Mouse (Mus musculus) retina, postnatal 1 day (tissue): ENCODE data around the gene Zfp612.

Experiments used
- DNase-seq: peaks from one replicate; pipeline ENCODE4 v3.0.0-alpha.2; 2012

Gene Zfp612

DNA sequence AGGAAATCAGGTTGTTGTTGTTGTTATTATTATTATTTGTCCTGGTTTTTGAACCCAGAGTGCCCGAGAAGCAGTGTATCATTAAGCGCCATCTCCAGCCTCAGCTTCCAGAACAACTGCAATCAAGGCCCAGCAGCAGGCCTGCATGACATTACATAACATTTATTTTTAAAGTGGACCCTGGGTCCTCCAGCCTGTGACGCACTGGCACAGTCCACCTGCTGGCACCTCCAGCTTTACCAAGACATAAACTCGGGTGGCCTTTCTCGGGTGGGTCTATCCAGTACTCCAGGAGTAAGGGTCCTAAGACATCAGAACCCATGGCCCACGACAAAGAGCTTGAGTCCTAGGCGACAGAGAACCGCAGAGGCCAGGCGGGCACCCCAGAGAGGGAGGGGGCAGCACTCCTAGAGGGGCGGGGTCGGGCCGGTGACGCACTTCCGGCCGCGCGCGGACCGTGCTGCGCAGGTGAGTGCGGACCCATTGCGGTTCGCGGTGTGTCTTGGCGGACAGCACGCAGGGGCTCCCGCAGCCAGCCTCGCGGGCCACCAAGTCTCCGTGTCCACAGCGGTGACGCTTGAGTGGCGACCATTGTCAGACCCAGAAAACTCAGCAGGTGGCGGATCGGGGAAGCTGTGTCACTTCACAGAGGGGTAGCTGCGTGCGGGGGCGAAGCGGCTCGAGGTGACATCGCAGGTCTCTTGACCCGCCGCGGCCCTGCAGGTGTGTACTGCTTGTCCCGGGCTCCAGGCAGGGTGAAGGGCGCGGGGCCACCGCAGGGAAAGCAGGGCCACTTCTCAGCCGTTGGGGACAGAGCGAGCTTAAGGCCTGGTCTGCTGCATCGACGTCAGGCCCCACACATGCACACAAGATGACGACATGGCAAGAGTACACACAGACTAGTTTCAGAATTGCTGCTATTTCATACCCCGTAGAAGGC is at the start of gene Zfp612:
Gene Zfp612 (plus strand): TSS at position 465 of the 940 bp plus-strand sequence.
- peak; percentile 81 for DNase-seq

DNA sequence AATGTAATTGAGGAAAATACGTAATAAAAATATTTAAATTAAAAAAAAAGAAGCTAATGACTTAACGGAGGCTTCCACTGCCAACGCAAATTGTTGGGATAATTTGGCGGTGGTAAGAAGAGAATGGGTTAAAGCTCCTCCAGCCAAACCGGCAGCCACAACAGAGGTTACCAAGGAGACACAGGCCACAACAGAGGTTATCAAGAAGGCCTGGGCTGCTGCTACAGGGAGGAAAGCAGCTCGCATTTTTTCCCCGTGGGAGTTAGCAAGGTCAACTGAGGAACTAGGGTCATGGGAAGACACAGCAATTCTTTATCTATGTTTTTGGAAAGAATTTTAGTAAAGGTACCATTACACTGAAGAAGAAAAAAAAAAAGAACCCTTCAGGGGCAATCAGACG is 45.8 kb upstream of the Zfp612 start:
- peak; percentile 49 for DNase-seq

DNA sequence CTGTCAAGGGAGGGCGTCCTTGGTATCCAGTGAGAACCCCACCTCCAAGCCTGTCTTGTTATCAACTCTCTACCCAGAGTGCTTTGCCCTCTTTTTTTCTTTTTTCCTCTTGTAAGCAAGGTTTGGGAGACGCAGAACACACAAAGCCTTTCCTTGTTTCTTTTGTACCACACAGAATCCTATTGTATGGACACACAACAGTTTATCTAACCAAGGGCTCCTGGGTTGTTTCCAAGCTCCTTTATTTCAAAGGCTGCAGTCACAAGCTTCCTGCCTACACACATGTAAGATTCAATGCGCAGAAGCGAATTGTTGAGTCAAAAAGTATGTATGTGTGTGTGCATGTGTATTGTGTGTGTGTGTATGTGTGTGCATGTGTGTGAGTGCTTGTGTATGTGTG is 45.2 kb upstream of the Zfp612 start:
- peak; percentile 17 for DNase-seq

DNA sequence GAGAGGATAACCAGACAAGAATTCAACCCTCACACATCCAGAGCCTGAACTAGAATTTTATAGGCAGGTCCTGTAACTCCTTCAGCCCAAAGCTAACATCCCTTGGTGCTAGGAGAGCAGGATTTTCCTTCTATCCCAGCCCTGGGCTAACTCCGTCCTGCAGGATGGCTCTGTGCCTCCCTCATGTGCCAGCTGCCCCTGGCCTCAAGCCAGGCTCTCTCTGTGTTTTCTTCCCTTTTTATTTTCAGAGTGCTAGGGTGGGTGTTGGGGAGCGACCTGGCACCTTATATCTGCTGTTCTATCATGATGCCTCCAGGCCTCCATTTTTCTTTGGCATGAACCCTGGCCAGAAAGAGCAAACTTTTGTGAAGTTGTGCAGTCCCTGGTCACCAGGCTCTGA is 43.4 kb upstream of the Zfp612 start:
- no peak for DNase-seq

DNA sequence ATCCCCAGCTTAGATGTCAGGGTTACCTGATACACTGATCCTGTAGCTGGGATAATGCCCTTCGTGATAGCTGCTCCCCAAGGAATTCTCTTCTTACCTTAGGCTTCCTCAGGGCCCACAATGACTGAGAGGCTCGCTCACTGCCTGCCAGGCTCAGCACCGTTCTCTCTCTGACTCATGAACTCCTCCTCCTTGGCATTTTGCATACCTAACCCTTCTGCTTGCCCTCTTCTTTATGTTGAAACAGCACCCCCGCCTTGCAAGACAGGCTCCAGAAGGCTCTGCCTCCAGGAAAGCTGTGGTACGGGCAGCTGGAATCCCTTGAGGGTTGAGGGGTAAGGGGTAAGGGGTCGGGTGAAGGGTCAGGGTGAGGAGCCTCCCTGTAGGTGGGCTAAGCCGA is 40.3 kb upstream of the Zfp612 start:
- no peak for DNase-seq

DNA sequence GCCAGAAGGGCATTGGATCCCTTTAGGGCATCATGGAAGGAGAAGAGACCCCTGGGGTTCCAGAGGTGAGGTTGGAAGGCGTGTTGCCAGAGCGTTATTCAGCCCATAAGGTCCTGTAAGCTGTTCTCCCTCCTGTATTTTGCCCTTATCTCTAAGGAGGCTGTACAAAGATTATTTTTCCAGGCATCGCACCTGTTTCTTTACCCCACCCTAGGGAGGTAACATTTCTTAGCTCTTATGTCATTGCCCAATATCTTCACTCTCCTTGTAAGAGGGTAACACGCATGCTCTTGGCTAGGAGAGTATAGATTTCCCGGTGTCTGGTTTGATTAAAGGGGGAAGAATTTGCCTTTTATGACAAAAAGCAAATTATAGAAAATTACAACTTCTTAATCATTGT is 39.9 kb upstream of the Zfp612 start, which contains the start of gene Chst4:
Gene Chst4 (minus strand): TSS at position 82 of the 400 bp plus-strand sequence.
- no peak for DNase-seq

DNA sequence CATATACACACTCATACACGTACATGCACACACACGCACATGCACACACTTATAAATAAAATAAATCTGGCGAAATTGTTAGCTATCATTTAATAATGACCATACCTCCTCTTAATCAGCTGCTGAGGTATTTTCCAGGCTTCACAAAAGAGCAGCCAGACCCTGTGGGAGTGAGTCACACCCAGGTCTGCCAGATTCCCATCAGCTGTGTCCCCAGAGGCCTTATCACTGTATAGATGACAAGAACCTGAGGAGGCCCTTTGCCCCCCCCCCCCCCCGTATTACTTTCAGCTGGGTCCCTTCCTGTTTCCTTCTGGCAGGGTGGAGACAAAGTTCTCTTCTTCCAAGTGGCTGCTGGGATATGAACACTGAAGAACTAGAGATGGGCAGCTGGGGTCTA is 39.0 kb upstream of the Zfp612 start:
- DNase-seq, result no peak

DNA sequence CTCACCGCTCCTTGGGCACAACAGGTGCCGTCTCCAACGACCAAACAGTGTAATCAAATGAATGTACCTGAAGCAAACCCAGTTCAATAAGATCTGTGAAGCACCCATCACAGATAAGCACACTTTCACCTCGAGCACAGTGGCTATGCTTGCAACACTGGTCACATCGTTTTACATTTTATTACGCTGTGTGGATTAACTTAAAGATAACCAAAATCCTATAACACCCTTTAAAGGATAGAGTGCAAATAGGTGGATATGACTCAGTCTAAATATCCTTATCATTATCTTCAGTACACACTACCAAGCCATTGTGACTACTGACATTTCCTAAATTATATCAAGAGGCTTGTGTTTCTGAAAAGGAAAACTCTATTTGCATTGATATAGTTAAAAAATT is 28.3 kb upstream of the Zfp612 start:
- no peak for DNase-seq

DNA sequence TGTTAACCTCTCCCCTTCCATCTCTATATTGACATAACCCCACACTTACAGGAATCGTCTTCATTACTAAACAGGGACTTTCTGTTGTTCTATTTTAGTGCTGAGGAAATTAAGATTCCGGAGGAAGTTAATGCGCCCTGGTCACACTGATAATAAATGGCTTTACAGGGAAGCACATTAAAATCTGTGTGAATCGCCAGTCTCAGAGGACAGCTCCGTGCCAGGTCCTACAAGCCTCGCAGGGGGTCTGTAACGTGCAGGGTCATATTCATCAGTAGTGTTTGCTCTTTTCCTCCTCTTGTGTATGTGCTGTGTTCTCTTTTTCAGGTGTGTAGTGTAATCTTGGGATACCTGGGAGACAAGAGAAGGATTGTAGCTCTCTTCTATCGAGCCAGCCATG is 21.3 kb upstream of the Zfp612 start:
- DNase-seq, result no peak

DNA sequence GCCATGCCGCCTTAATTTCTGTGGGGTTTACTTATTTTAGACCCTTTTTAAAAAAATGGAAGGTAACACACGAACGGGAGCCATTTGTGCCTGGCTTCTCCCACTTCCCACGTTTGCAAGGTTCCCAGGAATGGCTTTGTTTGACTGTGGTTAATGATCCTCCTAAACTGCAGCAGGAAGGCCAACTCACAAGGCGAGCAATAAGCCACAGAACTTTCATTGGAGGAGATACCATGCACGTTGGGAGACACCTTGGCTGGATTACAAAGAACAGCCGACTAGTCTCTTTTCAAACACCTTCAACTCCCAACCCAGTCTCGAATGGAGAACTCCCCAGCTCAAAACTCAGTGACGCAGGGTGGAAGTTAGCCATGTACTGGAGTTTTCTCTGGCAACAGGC is 15.4 kb upstream of the Zfp612 start:
- no peak for DNase-seq

DNA sequence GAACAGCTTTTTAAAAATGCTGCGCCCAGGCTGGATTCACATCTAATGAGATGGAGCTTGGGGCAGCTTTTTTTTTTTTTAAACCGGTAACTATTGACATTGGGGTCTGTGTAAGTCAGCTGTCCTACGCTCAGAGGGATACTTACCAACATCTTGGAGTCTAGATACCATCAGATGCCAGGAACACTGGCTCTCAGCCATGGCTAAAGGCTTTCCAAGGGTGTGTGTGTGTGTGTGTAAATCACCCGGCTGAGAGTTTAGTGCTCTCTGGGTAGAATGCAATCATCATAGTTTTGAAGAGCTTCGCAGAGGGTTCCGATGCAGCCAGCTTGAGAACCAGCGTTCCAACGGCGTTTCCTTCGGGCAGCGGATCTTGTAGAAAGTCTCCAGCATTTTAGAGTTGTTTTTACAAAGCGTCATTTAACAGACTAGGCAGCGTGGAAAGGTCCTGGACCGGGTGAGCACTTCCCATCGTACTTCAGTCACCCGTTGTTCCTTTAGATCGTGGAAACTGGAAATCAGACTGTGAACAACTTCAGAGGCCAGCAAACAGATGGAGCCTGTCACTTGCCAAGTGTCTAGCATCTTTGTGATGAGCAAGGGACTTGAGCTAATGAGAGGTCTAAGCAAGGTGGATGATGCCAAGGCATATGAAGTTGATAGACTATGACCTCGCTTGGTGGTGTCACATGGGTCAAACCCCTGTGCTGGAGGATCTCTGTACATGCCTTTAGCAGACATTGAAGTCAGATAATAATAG is 14.8 kb upstream of the Zfp612 start:
- DNase-seq, result no peak

DNA sequence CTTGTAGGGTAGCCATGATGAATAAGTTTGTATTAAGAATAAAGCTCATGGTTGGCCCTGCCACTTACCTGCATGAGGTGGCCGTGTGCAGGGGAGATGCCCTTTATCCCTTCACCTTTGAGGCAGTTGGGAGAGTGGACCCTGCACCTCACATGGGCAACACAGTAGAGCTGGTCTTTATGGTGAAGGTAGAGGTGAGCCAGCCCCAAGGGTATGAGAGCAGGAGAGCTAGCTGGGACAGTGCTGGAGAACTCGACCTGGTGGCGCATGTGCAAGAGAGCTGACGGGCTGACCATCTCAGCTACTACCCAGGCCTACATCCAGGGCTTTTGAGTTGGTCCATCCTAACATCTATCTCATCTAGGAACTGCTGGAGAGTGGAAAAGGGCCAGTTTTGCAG is 13.9 kb upstream of the Zfp612 start:
- no peak for DNase-seq

DNA sequence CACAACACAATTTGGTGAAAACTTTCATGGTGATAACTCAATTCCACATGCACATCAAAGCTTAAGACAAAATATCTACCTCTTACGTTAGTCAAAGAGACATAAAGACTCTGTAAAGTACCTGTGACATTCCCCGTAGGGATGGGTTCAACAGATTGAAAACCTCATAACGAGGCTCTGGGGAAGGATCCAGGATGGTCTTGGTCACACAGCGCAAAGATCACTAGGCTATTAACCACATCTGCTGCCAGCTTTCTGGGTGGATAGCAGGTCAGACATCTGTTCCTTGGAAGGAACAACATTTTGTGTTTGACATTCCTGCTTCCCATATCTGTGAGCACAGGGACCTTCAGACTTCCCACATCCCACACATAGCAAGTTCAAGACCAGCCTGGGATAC is 9.8 kb upstream of the Zfp612 start:
- DNase-seq, result no peak

DNA sequence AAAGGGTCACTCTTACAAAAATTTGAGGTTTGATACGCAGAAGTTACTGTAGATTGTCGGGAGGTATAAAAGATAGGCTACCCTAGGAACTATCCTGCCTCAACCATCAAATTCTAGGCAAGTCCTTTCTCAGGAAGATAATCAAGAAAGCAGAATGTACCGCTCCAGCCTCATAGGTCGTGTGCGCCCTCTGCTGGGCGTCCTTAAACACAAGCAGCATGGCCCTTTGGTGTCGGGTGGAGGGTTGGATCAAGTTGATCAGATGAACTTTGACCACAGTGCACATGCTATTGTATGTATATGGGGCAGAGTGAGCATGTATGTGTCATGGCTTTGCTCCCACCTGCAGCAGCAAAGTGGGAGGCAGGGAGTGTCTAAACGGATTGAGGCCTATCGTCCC is 7.9 kb upstream of the Zfp612 start:
- DNase-seq, result peak; percentile 80

DNA sequence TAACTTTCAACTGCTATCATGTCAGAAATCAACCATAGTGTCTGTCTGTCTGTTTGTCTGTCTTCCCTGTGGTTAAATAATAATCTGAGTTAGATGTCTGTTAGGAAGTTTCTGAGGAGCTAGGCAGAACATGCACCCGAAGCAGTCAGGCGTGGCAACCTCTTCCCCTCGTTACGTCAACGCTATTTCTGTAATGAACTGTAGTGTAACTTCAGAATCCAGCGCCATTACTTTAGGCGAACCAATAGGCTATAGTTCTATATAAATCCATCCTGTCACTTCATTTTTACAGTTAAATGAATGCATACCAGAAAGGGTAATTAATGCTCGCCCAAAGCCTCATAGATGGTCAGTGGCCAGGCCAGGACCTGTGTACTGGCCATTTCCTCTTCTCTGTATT is 5.0 kb upstream of the Zfp612 start:
- DNase-seq, result no peak

DNA sequence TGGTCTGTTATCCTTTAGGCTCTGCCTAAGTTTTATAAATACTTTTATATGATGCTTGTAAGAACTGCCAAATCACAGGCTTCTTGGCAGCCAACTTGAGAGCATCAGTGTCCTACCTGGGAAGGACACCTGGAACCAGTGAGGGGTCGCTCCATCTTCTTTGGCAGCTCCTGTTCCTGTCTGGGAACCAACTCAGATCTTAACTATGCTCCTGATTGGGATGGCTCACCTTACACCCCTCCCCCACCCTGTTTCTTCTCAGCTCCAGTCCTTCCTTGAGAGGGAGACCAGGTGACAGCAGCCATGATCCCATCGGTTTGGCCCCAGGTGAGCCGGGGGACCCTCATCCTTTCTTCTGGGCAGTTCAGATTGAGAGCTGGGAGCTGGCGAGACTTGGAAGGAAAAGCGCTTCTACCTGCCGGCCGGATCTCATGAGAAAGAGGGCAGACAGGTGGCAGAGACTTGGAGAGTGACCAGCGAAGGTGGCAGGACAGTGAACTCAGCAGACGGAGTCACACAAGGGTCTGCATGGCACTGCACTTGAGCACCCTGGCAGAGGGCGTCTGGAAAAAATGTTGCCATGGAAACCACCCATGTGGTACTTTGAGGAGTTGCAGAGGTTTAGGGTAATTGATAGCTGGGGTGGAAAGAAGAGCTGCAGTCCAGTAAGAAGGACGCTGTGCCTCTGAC is 3.0 kb downstream of the Zfp612 start:
- peak; percentile 11 for DNase-seq

DNA sequence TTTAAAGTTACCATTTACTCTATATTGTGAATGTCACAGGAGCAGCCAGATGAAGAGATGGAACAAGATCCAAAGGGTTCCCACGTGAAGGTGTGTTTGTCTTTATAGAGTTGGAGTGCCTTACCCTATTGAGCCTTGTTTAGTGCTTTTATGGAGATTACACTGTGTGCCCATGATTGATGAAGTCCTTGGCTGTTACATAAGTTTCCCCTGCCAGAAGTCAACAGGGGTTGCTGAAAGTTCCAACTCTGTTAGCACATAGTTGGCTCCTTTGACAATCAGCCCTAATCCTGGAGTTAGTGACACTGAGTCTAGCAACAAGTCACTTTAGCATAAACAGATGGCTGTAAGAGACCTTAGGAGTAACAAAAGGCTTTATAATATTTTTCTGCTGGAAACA is 12.3 kb downstream of the Zfp612 start:
- DNase-seq, result no peak

DNA sequence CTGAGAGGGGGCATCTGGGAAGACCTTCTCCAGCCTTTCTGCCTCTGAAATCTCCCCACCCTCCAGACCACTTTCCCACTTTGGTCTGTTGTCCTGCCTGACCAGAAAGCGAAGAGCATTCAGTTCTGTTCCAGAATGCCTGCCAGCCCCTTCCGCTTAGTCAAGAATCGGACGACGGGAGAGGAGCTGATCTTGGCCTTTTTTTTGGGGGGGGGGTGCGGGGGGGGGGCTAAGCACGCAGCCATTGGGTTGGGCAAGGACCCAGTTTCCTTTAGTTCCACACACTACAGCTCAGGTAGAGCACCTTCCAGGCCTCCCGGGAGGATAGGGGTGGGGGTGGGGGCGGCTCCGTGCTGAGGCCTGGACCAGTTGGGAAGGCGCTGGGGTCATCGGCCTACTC is 21.4 kb downstream of the Zfp612 start, which contains the start of gene Gm21964:
Gene Gm21964 (plus strand): TSS at position 301 of the 400 bp plus-strand sequence.
- no peak for DNase-seq

DNA sequence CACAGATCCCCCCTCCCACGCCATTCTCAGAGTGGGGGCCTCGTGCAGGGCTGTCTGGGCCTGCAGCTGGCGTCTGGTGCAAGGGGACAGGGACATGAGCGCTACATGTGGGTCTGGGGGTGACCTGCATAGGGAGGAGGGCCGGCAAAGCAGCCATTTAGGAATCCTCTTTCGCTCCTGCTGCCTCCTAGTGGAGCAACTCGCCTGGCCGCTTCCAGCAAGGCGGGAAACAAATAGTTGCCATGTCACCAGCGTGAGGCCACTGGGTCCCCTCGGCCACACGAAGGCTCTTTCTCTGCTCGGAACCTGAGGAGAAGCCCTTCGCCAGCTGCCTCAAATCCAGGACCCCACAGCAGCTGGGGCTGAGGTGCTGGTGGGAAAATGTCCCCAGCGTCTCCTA is 22.1 kb downstream of the Zfp612 start:
- DNase-seq, result no peak

DNA sequence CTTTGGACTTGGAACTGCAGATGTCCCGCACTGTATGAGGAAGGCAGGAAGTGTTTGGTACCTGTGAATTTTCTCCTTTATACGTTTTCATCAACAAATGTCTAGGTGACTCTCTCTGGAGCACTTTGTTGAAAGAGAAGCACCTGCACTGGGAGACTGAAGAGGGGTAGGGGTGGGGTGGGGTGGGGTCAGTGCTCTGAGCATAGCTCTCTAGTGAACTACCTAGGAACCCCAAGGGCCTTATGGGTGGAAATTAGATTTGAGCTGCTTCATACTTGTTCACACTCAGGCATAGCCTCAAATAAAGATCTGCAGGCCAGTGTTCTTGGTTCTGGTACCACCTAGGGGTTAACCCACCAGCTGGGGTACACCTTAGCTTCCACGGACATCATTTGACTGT is 23.1 kb downstream of the Zfp612 start, which contains the start of gene Gm17720:
Gene Gm17720 (minus strand): TSS at position 101 of the 400 bp plus-strand sequence.
- DNase-seq, result no peak

DNA sequence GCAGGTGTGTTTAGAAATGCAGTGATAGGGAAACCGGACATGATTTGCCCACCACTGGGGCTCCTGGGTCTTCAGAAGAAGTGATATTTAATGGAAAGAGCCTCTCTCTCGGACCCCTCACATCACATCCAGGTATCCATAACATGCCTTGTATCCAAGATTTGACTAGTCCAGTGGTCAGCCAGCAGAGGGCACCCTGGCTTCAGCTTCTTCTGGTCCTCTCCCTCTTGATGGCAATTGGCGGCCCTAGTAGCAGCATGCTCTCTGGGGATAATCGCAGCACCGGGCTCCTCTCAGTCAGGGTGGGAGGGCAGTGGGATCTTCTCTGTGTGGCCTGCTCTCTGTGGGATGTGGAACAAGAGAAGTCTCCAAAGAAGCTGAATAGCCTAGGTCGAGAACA is 40.2 kb downstream of the Zfp612 start:
- DNase-seq, result peak; percentile 58

DNA sequence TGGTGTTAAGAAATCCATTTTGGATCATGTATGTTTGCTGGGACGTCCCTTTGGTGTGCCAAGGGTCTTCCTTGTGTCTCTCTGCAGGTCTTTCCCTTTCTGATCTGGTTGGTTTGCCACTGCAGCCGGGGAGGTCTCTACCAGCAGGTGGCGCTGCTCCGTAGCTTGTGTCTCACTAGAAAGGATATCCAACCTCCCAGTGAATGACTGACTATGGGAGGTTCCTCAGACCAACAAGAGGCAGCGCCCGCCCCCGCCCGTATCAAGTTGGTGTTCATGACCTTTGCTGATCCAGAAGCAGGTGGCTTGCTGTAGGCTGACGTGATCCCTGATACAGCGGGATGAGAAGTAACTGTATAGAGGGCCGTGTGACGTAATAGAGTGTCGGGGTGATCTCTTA is 51.0 kb downstream of the Zfp612 start:
- peak; percentile 88 for DNase-seq

DNA sequence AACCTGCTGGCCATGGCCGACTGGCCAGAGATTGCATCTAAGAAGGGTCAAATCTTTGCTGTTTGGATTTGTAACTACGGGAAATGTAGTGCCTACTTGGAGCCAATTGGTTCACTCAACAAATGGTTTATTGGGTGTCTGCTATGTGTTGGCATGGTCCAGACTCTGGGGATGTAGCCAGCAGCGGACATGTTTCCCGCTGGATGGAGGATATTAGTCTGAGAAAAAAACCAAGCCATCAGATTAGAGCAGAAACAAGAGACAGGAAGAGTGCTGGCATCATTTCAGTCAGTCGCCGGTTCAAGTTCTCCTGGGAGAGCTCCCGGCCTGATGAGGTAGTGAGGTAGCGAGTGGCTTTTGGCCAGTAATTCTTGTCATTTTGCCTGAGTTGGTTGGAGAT is 54.7 kb downstream of the Zfp612 start:
- no peak for DNase-seq
